Mouse (Mus musculus) heart, embryonic 16.5 days (tissue): Measurements from ENCODE around the gene Exosc9. TPM values are rescaled to one million over a fixed set of nuclear protein-coding genes. Genes with fewer than 3 reads are reported as not detected.

ENCODE experiments used
- ATAC-seq: fragments of 200-750 bp; cut with Nextera tagmentation; replicated peaks from 2 replicates; pipeline ENCODE4 v1.8.0; 2017; ENCODE audit warnings: moderate number of reproducible peaks; ENCODE audit not compliant: insufficient read depth, low FRiP score; ENCODE audit errors: extremely low read depth
- H3K27ac ChIP-seq: fragments of 300-500 bp; sonication (generic); 2 replicates; pipeline ENCODE4 v1.5.1; 2014; ENCODE audit warnings: mild to moderate bottlenecking, low read length, control low read depth, moderate library complexity
- H3K27me3 ChIP-seq: fragments of 300-500 bp; sonication (generic); 2 replicates; pipeline ENCODE4 v1.6.1; 2014; ENCODE audit warnings: low read length, mixed read lengths; ENCODE audit not compliant: control insufficient read depth, insufficient read depth
- H3K36me3 ChIP-seq: fragments of 300-500 bp; sonication (generic); 2 replicates; pipeline ENCODE4 v1.6.1; 2014; ENCODE audit not compliant: control insufficient read depth, insufficient read depth
- H3K4me1 ChIP-seq: fragments of 300-500 bp; sonication (generic); 2 replicates; pipeline ENCODE4 v1.6.1; 2014; ENCODE audit warnings: low read length, mixed read lengths; ENCODE audit not compliant: control insufficient read depth, insufficient read depth
- H3K4me2 ChIP-seq: fragments of 300-500 bp; sonication (generic); 2 replicates; pipeline ENCODE4 v1.6.1; 2014; ENCODE audit warnings: low read depth, mild to moderate bottlenecking, control low read depth, low read length
- H3K4me3 ChIP-seq: fragments of 300-500 bp; sonication (generic); 2 replicates; pipeline ENCODE4 v1.5.1; 2014; ENCODE audit warnings: mild to moderate bottlenecking, control low read depth, low read length
- H3K9ac ChIP-seq: fragments of 300-500 bp; sonication (generic); 2 replicates; pipeline ENCODE4 v1.6.1; 2014; ENCODE audit warnings: low read length, control low read depth
- H3K9me3 ChIP-seq: fragments of 300-500 bp; sonication (generic); replicated peaks from 2 replicates; pipeline ENCODE4 v1.6.1; 2016; ENCODE audit warnings: low read length; ENCODE audit not compliant: control insufficient read depth
- WGBS: fragments of 180-500 bp; shearing (Covaris S2); extraction: QIAGEN DNeasy Blood & Tissue Kit; methylation state at CpG from one replicate; pipeline ENCODE4 v1.1.7; 2014; 5-methylcytosine and 5-hydroxymethylcytosine counted together
- polyA plus RNA-seq: library from polyadenylated mRNA; unstranded; fragments of >200 nt; fragmentation: Nextera tagmentation; extraction: Ambion mirVana; gene quantifications from 2 replicates; pipeline ENCODE4 v1.2.1, GENCODE M21; 2015

The Exosc9 gene
- polyA plus RNA-seq, 1 experiment from 2014 or later: 55.5 TPM

DNA sequence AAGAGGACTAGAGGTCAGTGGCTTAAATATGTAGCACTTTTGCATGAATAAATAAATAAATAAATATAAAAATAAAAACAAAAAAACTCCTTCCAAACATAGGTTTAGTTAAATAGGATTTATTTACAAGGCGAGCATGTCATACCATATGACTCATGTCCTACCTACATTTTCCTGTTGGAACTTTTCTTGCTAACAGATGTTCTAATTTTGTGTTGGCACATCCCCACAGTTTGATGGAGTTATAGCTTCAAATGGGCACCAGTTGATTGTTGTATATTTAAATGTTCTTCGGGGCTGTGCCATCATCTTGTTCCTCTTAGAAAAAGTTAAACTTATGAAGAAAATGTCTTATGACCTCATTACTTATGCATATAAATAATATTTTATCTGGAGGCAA, 11.0 kb upstream of the Exosc9 start:
- no peaks in the 10 kb centered on the region for H3K4me1 ChIP-seq
- H3K9me3 ChIP-seq: no peaks in the 10 kb centered on the region
- no peak overlapping the region for H3K9ac ChIP-seq
- H3K27me3 ChIP-seq: 0 out of 2 replicates have a peak, but pooled peaks cover 2% of the 10 kb centered on the region
- ATAC-seq: no peak
- WGBS: 73% methylated on average over 2 of the region's 2 CpGs
- no peak overlapping the region for H3K4me3 ChIP-seq
- H3K27ac ChIP-seq: no peak overlapping the region
- H3K4me2 ChIP-seq: no peak overlapping the region
- no peaks in the 10 kb centered on the region for H3K36me3 ChIP-seq

DNA sequence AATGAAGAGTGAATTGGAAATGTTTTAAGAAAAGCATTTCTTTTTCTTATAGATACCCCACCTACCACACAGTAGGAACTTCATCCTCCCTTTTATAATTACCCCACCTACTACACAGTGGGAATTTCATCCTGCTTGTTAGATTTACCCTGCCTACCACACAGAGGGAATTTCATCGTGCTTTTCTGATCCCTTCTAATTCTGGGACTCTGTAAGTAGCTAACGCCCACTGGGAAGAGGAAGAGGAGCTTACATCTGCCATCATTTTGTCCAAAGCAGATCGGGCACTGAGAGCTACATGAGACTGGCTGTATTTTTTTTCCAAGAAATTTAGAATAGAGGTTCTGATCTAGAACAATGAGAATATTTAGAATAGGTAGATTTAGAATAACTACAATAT, 7.4 kb upstream of the Exosc9 start:
- H3K9ac ChIP-seq: no peak overlapping the region
- WGBS: 69% methylated on average over 3 of the region's 3 CpGs
- no peaks in the 10 kb centered on the region for H3K4me1 ChIP-seq
- no peaks in the 10 kb centered on the region for H3K36me3 ChIP-seq
- H3K9me3 ChIP-seq: no peaks in the 10 kb centered on the region
- H3K4me2 ChIP-seq: no peak overlapping the region
- H3K4me3 ChIP-seq: no peak overlapping the region
- H3K27me3 ChIP-seq: no peaks in the 10 kb centered on the region
- no peak overlapping the region for H3K27ac ChIP-seq
- ATAC-seq: no peak

DNA sequence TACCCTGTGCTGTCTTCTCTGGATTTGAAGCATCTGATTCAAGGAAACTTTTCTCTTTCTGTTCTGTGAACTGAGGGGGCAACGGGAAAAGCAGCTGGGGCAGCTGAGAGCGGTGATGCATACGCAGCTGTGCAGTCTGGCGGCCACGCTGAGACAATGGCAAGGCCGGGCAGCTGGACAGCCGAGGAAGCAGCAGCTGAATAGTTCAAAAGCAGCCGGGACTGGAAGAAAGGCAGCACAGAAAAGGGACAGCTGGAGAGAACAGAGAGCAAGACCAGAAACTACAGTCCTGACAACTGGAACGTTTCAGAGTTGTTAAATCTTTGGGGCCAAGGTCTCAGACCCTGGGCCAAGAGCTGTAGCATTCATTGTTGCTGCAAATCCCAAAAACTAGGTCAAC, 1.1 kb upstream of the Exosc9 start:
- Histone ChIP-seq H3K27ac (no peak overlapping the region), H3K36me3 (peaks cover 18% of the 10 kb centered on the region), H3K27me3 (no peaks in the 10 kb centered on the region), H3K4me3 (no peak overlapping the region), H3K9ac (no peak overlapping the region), H3K9me3 (no peaks in the 10 kb centered on the region), H3K4me1 (peaks cover 5% of the 10 kb centered on the region; the same call in 1 of the 2 replicates), H3K4me2 (peak overlapping the region; percentile 98; the same call in 1 of the 2 replicates)
- ATAC-seq: no peak
- 45% methylated on average over 9 of the region's 9 CpGs for WGBS

DNA sequence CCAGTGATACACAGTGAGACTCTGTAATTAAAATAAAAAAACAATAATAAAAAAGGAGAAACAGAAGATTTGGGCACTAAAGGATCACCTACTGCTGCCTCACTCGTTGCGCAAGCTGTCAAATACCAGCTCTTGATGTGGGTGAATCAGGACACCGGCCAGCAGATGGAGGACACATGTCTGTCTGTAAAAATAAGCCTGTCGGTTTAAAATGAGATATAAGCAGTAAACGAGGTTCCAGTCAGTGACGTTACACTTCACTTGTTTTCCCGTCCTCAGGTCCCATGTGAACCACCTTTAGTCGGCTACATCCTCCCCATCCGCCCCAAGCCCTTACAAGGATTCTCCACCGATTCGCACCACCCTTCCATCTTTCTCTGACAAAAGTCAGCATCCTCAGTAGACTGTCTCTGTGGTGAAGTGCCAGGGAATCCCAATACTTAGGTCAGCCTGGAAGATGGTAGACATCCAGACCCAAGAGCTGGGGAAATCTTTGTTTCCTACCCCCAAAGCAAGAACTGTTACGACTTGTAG, 488 bp upstream of the Exosc9 start:
- peak overlapping the region; percentile 85 for H3K9ac ChIP-seq
- H3K4me2 ChIP-seq: peak overlapping the region; percentile 98
- H3K4me1 ChIP-seq: peaks cover 5% of the 10 kb centered on the region; the same call in 1 of the 2 replicates
- 18% methylated on average over 12 of the region's 12 CpGs for WGBS
- H3K27ac ChIP-seq: no peak overlapping the region
- H3K36me3 ChIP-seq: peaks cover 23% of the 10 kb centered on the region
- H3K9me3 ChIP-seq: no peaks in the 10 kb centered on the region
- H3K27me3 ChIP-seq: no peaks in the 10 kb centered on the region
- peak overlapping the region; percentile 92 for H3K4me3 ChIP-seq
- no peak; the same call in 1 of the 2 replicates for ATAC-seq

DNA sequence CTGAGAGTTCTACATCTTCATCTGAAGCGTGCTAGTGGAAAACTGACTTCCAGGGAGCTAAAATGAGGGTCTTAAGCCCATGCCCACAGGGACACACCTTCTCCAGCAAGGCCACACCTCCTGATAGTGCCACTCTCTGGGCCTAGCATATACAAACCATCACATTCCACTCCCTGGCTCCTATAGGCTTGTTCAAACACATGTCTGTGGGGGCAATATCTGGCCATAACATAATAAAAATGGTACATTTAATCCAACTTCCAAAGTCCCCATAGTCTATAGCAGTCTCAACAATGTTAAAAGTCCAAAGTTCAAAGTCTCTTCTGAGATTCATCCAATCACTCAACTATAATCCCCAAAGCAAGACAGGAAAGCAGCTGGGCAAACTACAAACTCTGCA, 5.2 kb downstream of the Exosc9 start:
- WGBS: 80% methylated on average over 1 of the region's 1 CpGs
- Histone ChIP-seq H3K27me3 (no peaks in the 10 kb centered on the region), H3K4me3 (no peak overlapping the region), H3K4me2 (no peak overlapping the region), H3K36me3 (peaks cover 43% of the 10 kb centered on the region), H3K9me3 (no peaks in the 10 kb centered on the region), H3K4me1 (no peaks in the 10 kb centered on the region), H3K9ac (no peak overlapping the region), H3K27ac (no peak overlapping the region)
- ATAC-seq: no peak

DNA sequence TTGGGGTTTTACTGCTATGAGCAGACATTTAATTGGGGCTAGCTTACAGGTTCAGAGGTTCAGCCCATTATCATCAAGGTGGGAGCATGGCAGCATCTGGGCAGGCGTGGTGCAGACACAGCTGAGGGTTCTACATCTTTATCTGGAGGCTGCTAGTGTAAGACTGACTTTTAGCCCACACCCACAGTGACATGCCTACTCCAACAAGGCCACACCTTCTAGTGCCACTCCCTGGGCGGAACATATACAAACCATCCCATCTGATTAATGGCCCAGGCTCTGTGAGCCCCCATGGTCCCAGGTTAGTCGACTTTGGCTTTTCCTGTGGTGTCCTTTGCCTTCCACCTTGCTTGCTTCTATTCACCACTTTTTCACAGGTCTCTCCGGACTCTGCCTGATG, 7.2 kb downstream of the Exosc9 start:
- Histone ChIP-seq H3K27me3 (no peaks in the 10 kb centered on the region), H3K27ac (no peak overlapping the region), H3K4me2 (no peak overlapping the region), H3K9ac (no peak overlapping the region), H3K4me1 (no peaks in the 10 kb centered on the region), H3K4me3 (no peak overlapping the region), H3K9me3 (no peaks in the 10 kb centered on the region), H3K36me3 (peaks cover 49% of the 10 kb centered on the region)
- 79% methylated on average over 4 of the region's 4 CpGs for WGBS
- no peak for ATAC-seq

DNA sequence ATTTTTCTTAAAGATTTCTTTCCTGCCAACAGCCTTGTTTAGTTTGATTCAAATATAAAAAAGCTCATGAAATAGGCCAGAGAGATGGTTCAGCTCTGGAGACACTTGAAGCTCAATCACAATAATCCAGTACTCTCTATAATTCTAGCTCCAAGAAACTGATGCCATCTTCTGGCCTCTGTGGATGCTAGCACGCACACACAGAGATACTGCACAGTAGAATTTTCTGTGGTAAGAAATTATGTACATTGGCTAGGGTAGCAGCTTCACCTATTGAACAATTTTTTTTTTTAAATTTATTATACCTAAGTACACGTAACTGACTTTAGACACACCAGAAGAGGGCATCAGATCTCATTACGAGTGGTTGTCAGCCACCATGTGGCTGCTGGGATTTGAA, 11.3 kb downstream of the Exosc9 start:
- no peak overlapping the region for H3K4me2 ChIP-seq
- WGBS: 90% methylated on average over 3 of the region's 3 CpGs
- no peak overlapping the region for H3K9ac ChIP-seq
- ATAC-seq: no peak
- no peak overlapping the region for H3K27ac ChIP-seq
- H3K9me3 ChIP-seq: no peaks in the 10 kb centered on the region
- no peaks in the 10 kb centered on the region for H3K4me1 ChIP-seq
- H3K27me3 ChIP-seq: no peaks in the 10 kb centered on the region
- no peak overlapping the region for H3K4me3 ChIP-seq
- peaks cover 59% of the 10 kb centered on the region for H3K36me3 ChIP-seq

DNA sequence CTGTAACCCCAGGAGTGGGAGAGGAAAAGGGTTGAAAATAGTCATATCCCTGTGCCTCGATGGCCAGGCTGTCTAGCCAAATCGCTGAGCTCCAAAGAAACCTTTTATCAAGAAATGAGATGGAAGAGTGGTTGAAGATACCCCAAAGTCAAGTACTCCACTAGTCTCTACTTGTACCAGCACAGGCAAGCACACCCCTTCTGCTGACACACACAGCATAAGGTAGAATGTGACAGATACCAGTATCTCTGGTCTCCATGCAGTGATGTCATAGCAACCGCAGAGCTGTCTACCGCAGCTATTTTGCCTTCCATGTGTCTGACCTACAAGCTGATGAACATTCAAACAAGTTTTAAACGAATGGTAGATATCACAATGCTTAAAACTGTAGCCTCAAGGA, 17.4 kb downstream of the Exosc9 start:
- peak overlapping the region; percentile 89 for H3K4me3 ChIP-seq
- no peaks in the 10 kb centered on the region for H3K9me3 ChIP-seq
- H3K4me2 ChIP-seq: peak overlapping the region; percentile 77
- peaks cover 23% of the 10 kb centered on the region for H3K4me1 ChIP-seq
- H3K36me3 ChIP-seq: peaks cover 34% of the 10 kb centered on the region
- WGBS: 70% methylated on average over 5 of the region's 5 CpGs
- no peak overlapping the region for H3K27ac ChIP-seq
- peak overlapping the region; percentile 84 for H3K9ac ChIP-seq
- H3K27me3 ChIP-seq: no peaks in the 10 kb centered on the region
- no peak for ATAC-seq

DNA sequence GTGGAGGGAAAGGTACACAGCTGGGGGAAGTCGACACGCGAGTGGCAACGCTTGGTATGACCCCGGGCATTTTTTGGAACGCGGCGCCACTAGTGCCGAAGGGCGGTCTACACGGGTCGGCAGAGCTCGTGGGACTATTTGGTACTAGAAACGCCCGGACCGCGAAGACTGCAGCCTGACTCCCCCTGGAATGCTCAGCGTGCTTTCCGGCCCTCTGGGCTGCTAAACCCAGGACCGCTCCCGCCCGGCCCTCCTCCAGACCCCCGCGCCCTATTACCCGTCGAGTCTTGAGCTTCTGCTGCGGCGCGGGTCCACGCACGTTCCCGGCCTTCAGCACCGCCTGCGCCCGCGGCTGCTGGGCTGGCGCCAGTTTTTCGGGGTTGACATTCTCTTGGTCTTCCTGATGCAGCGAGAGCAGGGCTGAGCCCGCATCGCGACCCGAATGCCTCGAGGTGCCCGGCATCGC, 19.0 kb downstream of the Exosc9 start:
- H3K27ac ChIP-seq: peak overlapping the region; percentile 78
- peak overlapping the region; percentile 77 for H3K4me2 ChIP-seq
- H3K9ac ChIP-seq: peak overlapping the region; percentile 84
- H3K9me3 ChIP-seq: no peaks in the 10 kb centered on the region
- peaks cover 23% of the 10 kb centered on the region for H3K36me3 ChIP-seq
- H3K4me1 ChIP-seq: peaks cover 23% of the 10 kb centered on the region
- ATAC-seq: no peak; the same call in 1 of the 2 replicates
- H3K4me3 ChIP-seq: peak overlapping the region; percentile 89
- no peaks in the 10 kb centered on the region for H3K27me3 ChIP-seq
- under 1% methylated on average over 46 of the region's 46 CpGs for WGBS
